Mouse (Mus musculus): Measurements from ENCODE around the gene Ankrd13c. TPM values are rescaled to one million over a fixed set of nuclear protein-coding genes. Genes with fewer than 3 reads are reported as not detected.

Ankrd13c gene
- total and polyA plus RNA-seq, 2 experiments from 2014 or later = 24.9 to 31.3 TPM

DNA sequence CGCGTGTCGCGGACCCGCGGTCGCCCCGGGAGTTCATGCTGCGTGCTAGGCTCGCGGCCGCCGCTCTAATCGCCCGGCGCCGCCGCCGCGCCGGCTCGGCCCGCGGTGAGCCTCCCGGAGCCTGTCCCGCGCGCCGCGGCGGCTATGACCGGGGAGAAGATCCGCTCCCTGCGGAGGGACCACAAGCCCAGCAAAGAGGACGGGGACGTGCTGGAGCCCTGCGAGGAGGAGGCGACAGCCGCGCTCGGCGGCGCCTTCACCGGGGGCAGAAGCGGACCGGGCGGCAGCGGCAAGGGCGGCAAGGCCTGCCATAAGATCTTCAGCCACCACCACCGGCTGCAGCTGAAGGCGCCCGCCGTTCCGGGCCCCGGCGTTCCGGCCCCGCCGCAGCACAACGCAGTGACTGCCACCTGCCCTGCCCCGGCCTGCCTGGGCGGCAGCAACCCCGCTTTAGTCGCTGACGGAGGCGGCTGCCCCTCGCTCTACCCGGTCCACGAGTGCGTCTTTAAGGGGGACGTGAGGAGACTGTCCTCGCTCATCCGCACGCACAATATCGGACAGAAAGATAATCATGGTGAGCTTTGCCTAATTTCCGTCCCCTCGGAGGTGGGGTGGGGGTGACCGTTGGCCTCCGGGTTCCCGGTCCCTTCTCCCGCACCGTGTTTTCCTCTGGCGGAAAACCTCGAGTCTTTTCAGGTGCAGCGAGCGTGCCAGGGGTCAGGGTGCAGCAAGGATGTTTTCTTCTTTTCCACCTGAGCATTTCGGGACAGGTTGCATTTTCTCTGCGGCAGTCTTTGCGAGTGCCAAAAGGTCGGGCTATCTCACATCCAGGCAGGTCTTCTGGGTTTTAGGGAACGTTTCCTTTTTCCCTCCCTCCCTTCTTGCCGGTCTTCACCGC lies 593 bp downstream of the Ankrd13c start:
- H3K27me3 ChIP-seq (ENCODE audit: insufficient read depth, low read length) = no peaks in the 10 kb centered on the region
- no peak for DNase-seq (ENCODE audit: low spot score)
- ATAC-seq = peak; percentile 73
- peak overlapping the region; percentile 98 for H3K4me3 ChIP-seq (ENCODE audit: low read length)
- H3K36me3 ChIP-seq (ENCODE audit: insufficient read depth, low read length) = no peaks in the 10 kb centered on the region
- under 1% methylated on average over 67 of the region's 93 CpGs for WGBS
- H3K4me1 ChIP-seq (ENCODE audit: insufficient read depth, low read length) = peaks cover 13% of the 10 kb centered on the region; the same call in 1 of the 2 replicates
- peak overlapping the region; percentile 92 for H3K4me2 ChIP-seq (ENCODE audit: low read depth, low read length)
- no peak for TF ChIP-seq CTCF (IDR thresholded peaks at IDR 0.05; ENCODE audit: low read depth)
- peak overlapping the region; percentile 94 for H3K27ac ChIP-seq
- H3K9me3 ChIP-seq (ENCODE audit: low read length) = no peaks in the 10 kb centered on the region
- H3K9ac ChIP-seq (replicated peaks; ENCODE audit: low read length) = peak overlapping the region; percentile 97

- ATAC-seq (no peak), DNase-seq (ENCODE audit: low spot score) (no peak)
- no peak overlapping the region for H3K4me2 ChIP-seq (ENCODE audit: low read depth, low read length)
- H3K27me3 ChIP-seq (ENCODE audit: insufficient read depth, low read length) = no peaks in the 10 kb centered on the region
- no peaks in the 10 kb centered on the region for H3K36me3 ChIP-seq (ENCODE audit: insufficient read depth, low read length)
- H3K4me3 ChIP-seq (ENCODE audit: low read length) = no peak overlapping the region
- H3K9ac ChIP-seq (replicated peaks; ENCODE audit: low read length) = no peak overlapping the region
- no peaks in the 10 kb centered on the region for H3K9me3 ChIP-seq (ENCODE audit: low read length)
- peaks cover 13% of the 10 kb centered on the region; the same call in 1 of the 2 replicates for H3K4me1 ChIP-seq (ENCODE audit: insufficient read depth, low read length)
- TF ChIP-seq CTCF (IDR thresholded peaks at IDR 0.05; ENCODE audit: low read depth) = no peak
- WGBS = 89% methylated on average over 2 of the region's 2 CpGs
- H3K27ac ChIP-seq = no peak overlapping the region
These were observed 5.7 kb downstream of the Ankrd13c start for GRCm38 (mm10) chr3:157952716-157953115.

DNA sequence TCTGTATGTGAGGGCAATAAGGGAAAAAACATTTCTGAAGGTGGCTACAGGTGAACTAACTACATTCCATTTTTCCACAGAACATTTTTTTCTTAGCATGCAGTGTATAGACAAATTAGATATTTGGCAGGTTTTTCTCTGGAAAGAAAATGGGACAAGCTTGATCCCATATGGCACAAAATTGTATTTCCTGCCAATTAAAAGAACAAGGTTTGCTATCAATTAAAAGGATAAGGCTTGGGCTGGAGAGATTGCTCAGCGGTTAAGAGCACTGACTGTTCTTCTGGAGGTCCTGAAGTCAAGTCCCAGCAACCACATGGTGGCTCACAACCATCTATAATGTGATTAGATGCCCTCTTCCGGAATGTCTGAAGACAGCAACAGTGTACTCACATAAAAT lies 8.4 kb downstream of the Ankrd13c start:
- no peak overlapping the region for H3K4me2 ChIP-seq (ENCODE audit: low read depth, low read length)
- H3K9me3 ChIP-seq (ENCODE audit: low read length) = no peaks in the 10 kb centered on the region
- H3K36me3 ChIP-seq (ENCODE audit: insufficient read depth, low read length) = no peaks in the 10 kb centered on the region
- no peaks in the 10 kb centered on the region for H3K4me1 ChIP-seq (ENCODE audit: insufficient read depth, low read length)
- DNase-seq (ENCODE audit: low spot score) = no peak
- ATAC-seq = no peak
- no peaks in the 10 kb centered on the region for H3K27me3 ChIP-seq (ENCODE audit: insufficient read depth, low read length)
- no peak overlapping the region for H3K27ac ChIP-seq
- H3K9ac ChIP-seq (replicated peaks; ENCODE audit: low read length) = no peak overlapping the region
- no peak overlapping the region for H3K4me3 ChIP-seq (ENCODE audit: low read length)
- TF ChIP-seq CTCF (IDR thresholded peaks at IDR 0.05; ENCODE audit: low read depth) = no peak
- 74% methylated on average over 2 of the region's 2 CpGs for WGBS

DNA sequence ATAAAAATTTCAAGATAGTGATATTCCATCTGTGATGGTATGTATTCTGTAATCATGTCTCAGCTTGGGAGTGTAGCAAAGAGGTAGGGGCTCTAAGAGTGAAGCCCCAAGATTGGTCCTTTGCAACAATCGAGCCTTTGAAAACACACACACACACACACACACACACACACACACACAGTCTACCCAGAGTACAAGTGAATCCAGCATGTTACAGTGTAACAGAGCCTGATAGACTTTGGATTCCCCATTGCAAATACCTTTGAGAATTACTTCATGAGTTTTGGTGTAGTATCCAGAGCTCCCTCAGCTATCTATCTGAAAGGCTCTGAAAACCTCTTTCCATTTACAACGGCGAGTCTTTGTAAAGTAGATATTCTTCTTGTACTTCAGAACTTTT lies 9.2 kb downstream of the Ankrd13c start:
- H3K9me3 ChIP-seq (ENCODE audit: low read length) = no peaks in the 10 kb centered on the region
- no peak overlapping the region for H3K27ac ChIP-seq
- H3K4me3 ChIP-seq (ENCODE audit: low read length) = no peak overlapping the region
- H3K4me2 ChIP-seq (ENCODE audit: low read depth, low read length) = no peak overlapping the region
- H3K9ac ChIP-seq (replicated peaks; ENCODE audit: low read length) = no peak overlapping the region
- no peaks in the 10 kb centered on the region for H3K4me1 ChIP-seq (ENCODE audit: insufficient read depth, low read length)
- DNase-seq (ENCODE audit: low spot score) (no peak), ATAC-seq (no peak)
- no peaks in the 10 kb centered on the region for H3K27me3 ChIP-seq (ENCODE audit: insufficient read depth, low read length)
- no peak for TF ChIP-seq CTCF (IDR thresholded peaks at IDR 0.05; ENCODE audit: low read depth)
- 97% methylated on average over 3 of the region's 3 CpGs for WGBS
- no peaks in the 10 kb centered on the region for H3K36me3 ChIP-seq (ENCODE audit: insufficient read depth, low read length)

GRCm38 (mm10) chr3:157957320-157957719 lies 10.3 kb downstream of the Ankrd13c start:
- DNase-seq (ENCODE audit: low spot score) (no peak), ATAC-seq (no peak)
- H3K9ac ChIP-seq (replicated peaks; ENCODE audit: low read length) = no peak overlapping the region
- no peaks in the 10 kb centered on the region for H3K9me3 ChIP-seq (ENCODE audit: low read length)
- no peak overlapping the region for H3K4me2 ChIP-seq (ENCODE audit: low read depth, low read length)
- no peaks in the 10 kb centered on the region for H3K36me3 ChIP-seq (ENCODE audit: insufficient read depth, low read length)
- H3K27ac ChIP-seq = no peak overlapping the region
- no peak overlapping the region for H3K4me3 ChIP-seq (ENCODE audit: low read length)
- TF ChIP-seq CTCF (IDR thresholded peaks at IDR 0.05; ENCODE audit: low read depth) = no peak
- no peaks in the 10 kb centered on the region for H3K4me1 ChIP-seq (ENCODE audit: insufficient read depth, low read length)
- H3K27me3 ChIP-seq (ENCODE audit: insufficient read depth, low read length) = no peaks in the 10 kb centered on the region

DNA sequence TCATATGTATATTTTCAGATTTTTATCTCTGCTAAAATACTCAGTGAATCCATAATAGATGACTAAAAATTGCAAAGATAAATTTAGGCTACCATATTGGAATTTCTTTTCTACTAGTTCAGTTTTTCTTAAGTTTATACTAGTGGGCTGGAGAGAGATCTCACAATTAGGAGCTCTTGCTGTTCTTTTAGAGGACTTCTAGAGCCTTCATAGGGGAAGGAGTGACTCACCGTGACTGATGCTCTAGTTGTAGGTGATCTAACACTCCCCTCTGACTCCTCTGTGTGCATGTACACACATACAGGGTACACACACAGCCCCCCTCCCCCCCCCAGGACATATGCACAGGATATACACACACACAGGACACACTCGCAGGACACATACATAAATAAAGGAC lies 24.1 kb downstream of the Ankrd13c start:
- Histone ChIP-seq H3K4me3 (ENCODE audit: low read length) (no peak overlapping the region), H3K27me3 (ENCODE audit: insufficient read depth, low read length) (no peaks in the 10 kb centered on the region), H3K4me2 (ENCODE audit: low read depth, low read length) (no peak overlapping the region), H3K36me3 (ENCODE audit: insufficient read depth, low read length) (no peaks in the 10 kb centered on the region; the same call in 1 of the 2 replicates), H3K9me3 (ENCODE audit: low read length) (no peaks in the 10 kb centered on the region), H3K9ac (replicated peaks; ENCODE audit: low read length) (no peak overlapping the region), H3K27ac (no peak overlapping the region), H3K4me1 (ENCODE audit: insufficient read depth, low read length) (no peaks in the 10 kb centered on the region)
- ATAC-seq = no peak
- no peak for TF ChIP-seq CTCF (IDR thresholded peaks at IDR 0.05; ENCODE audit: low read depth)
- 90% methylated on average over 2 of the region's 2 CpGs for WGBS
- no peak for DNase-seq (ENCODE audit: low spot score)

GRCm38 (mm10) chr3:157973236-157973635 lies 26.2 kb downstream of the Ankrd13c start:
- no peak overlapping the region for H3K27ac ChIP-seq

More at GRCm38 (mm10) chr3:157973236-157973635, 26.2 kb downstream of the Ankrd13c start:
- TF ChIP-seq CTCF (IDR thresholded peaks at IDR 0.05; ENCODE audit: low read depth) = no peak
- Histone ChIP-seq H3K9ac (replicated peaks; ENCODE audit: low read length) (no peak overlapping the region), H3K27me3 (ENCODE audit: insufficient read depth, low read length) (no peaks in the 10 kb centered on the region), H3K36me3 (ENCODE audit: insufficient read depth, low read length) (no peaks in the 10 kb centered on the region; the same call in 1 of the 2 replicates), H3K9me3 (ENCODE audit: low read length) (no peaks in the 10 kb centered on the region), H3K4me2 (ENCODE audit: low read depth, low read length) (no peak overlapping the region), H3K4me3 (ENCODE audit: low read length) (no peak overlapping the region), H3K4me1 (ENCODE audit: insufficient read depth, low read length) (no peaks in the 10 kb centered on the region)
- no peak for DNase-seq (ENCODE audit: low spot score)
- no peak for ATAC-seq
- 98% methylated on average over 2 of the region's 2 CpGs for WGBS

All from hindbrain, postnatal 0 days (tissue).